Mouse (Mus musculus) limb, embryonic 14.5 days (tissue): ENCODE measurements around the gene Gzme. TPM values are rescaled to one million over a fixed set of nuclear protein-coding genes. Genes with fewer than 3 reads are reported as not detected.

ENCODE experiments used
- ATAC-seq: fragments of 200-750 bp; cut with Nextera tagmentation; 2 replicates; pipeline ENCODE4 v1.8.0; 2017; ENCODE audit warnings: low read depth, moderate number of reproducible peaks, moderate TSS enrichment; ENCODE audit not compliant: low FRiP score
- DNase-seq: peaks from one replicate; pipeline ENCODE4 v3.0.0-alpha.2; 2015; ENCODE audit warnings: low spot score
- H3K27ac ChIP-seq: fragments of 300-500 bp; sonication (generic); replicated peaks from 2 replicates; pipeline ENCODE4 v1.5.1; 2014; ENCODE audit warnings: low read depth, mild to moderate bottlenecking, low read length, moderate library complexity, mixed read lengths
- H3K27me3 ChIP-seq: fragments of 300-500 bp; sonication (generic); 2 replicates; pipeline ENCODE4 v1.6.1; 2014; ENCODE audit warnings: low read length, mixed read lengths; ENCODE audit not compliant: control insufficient read depth, insufficient read depth
- H3K36me3 ChIP-seq: fragments of 300-500 bp; sonication (generic); 2 replicates; pipeline ENCODE4 v1.6.1; 2014; ENCODE audit warnings: mild to moderate bottlenecking, low read length, moderate library complexity, mixed read lengths; ENCODE audit not compliant: control insufficient read depth, insufficient read depth
- H3K4me1 ChIP-seq: fragments of 300-500 bp; sonication (generic); 2 replicates; pipeline ENCODE4 v1.6.1; 2014; ENCODE audit warnings: antibody characterized with exemption, low read length, mixed read lengths; ENCODE audit not compliant: control insufficient read depth, insufficient read depth
- H3K4me2 ChIP-seq: fragments of 300-500 bp; sonication (generic); replicated peaks from 2 replicates; pipeline ENCODE4 v1.6.1; 2014; ENCODE audit warnings: low read depth, mild to moderate bottlenecking, low read length, moderate library complexity; ENCODE audit not compliant: severe bottlenecking
- H3K4me3 ChIP-seq: fragments of 300-500 bp; sonication (generic); replicated peaks from 2 replicates; pipeline ENCODE4 v1.5.1; 2014; ENCODE audit warnings: low read length
- H3K9ac ChIP-seq: fragments of 300-500 bp; sonication (generic); 2 replicates; pipeline ENCODE4 v1.6.1; 2014; ENCODE audit warnings: mild to moderate bottlenecking, low read depth, low read length, moderate library complexity; ENCODE audit not compliant: severe bottlenecking
- H3K9me3 ChIP-seq: fragments of 300-500 bp; sonication (generic); 2 replicates; pipeline ENCODE4 v1.6.1; 2016; ENCODE audit warnings: low read length; ENCODE audit not compliant: control insufficient read depth
- POLR2A ChIP-seq: fragments of 200-500 bp; IDR thresholded peaks from 2 replicates; pipeline ENCODE4 v1.8.0; 2012; ENCODE audit warnings: inconsistent platforms, mild to moderate bottlenecking, moderate library complexity, borderline replicate concordance; ENCODE audit not compliant: insufficient read depth, insufficient read length; ENCODE audit errors: extremely low read depth
- WGBS: fragments of 180-500 bp; shearing (Covaris S2); extraction: QIAGEN DNeasy Blood & Tissue Kit; methylation state at CpG from one replicate; pipeline ENCODE4 v1.1.7; 2014; 5-methylcytosine and 5-hydroxymethylcytosine counted together
- polyA plus RNA-seq, 2 experiments: library from polyadenylated mRNA; depleted of rRNA in 1 of 2; stranded (reverse) in 1 of 2; unstranded in 1 of 2; fragments of >200 nt; fragmentation: Nextera tagmentation in 1 of 2; extraction: Ambion mirVana in 1 of 2; gene quantifications; 2 replicates each; pipeline versions ENCODE4 v1.2.1 to v1.2.3; 2012 to 2014

The Gzme gene
- polyA plus RNA-seq, 2 experiments, result 0.09 to 0.28 TPM

DNA sequence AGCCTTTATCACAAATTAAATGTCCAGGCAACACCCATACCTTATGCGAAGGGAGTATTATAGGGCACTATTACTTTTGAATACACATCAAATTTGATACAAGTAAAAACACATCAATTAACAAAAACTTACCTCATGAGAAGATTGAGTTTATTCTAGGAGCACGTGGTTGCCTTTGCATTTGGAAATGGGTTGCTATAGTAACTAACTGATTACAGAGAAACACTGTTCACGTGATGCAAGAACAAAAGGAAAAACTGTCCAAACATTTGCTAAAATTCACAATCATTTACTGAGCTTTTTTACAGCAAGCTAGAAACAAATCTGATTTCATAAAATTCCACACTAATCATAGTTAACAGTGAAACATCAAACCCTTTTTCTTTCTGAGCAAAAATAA is 17.0 kb downstream of the Gzme start:
- no peak overlapping the region for H3K9ac ChIP-seq
- DNase-seq, result no peak
- no peaks in the 10 kb centered on the region for H3K9me3 ChIP-seq
- H3K4me2 ChIP-seq, result no peak overlapping the region
- ATAC-seq, result no peak
- TF ChIP-seq POLR2A, result no peak
- H3K4me1 ChIP-seq, result no peaks in the 10 kb centered on the region
- no peak overlapping the region for H3K4me3 ChIP-seq
- no peak overlapping the region for H3K27ac ChIP-seq
- H3K27me3 ChIP-seq, result no peaks in the 10 kb centered on the region
- 70% methylated on average over 3 of the region's 3 CpGs for WGBS
- no peaks in the 10 kb centered on the region for H3K36me3 ChIP-seq

DNA sequence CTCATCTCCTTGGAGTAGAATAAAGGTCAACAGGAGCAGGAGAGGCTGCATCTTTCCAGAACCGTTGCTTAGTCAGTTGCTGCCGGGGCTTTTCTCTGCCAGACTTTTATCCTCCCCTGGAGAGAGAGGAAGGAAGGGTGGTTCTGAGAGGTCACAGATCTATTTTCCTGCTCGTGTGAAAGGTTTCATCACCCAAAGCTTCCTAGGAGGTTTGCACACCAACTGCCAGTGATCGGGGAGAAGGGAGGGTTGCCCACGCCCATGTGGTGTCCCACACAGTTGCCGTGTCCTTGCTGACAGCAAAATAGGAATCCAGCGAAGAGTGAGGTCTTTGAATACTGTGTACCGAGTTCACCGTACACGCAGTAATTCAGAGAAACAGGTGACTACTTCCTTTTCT is 18.0 kb downstream of the Gzme start, which contains the start of gene Ctsg:
TSS of gene Ctsg (minus strand) at position 189 of the 400 bp plus-strand sequence.
- no peaks in the 10 kb centered on the region for H3K36me3 ChIP-seq
- no peak within 1 kb of the TSS for H3K27ac ChIP-seq
- ATAC-seq (no peak), DNase-seq (no peak)
- H3K27me3 ChIP-seq, result no peaks in the 10 kb centered on the region
- H3K9me3 ChIP-seq, result no peaks in the 10 kb centered on the region
- no peaks in the 10 kb centered on the region for H3K4me1 ChIP-seq
- H3K4me2 ChIP-seq, result no peak within 1 kb of the TSS
- TF ChIP-seq POLR2A, result no peak
- H3K4me3 ChIP-seq, result no peak within 1 kb of the TSS
- no peak within 1 kb of the TSS for H3K9ac ChIP-seq
- 78% methylated on average over 10 of the region's 10 CpGs for WGBS

DNA sequence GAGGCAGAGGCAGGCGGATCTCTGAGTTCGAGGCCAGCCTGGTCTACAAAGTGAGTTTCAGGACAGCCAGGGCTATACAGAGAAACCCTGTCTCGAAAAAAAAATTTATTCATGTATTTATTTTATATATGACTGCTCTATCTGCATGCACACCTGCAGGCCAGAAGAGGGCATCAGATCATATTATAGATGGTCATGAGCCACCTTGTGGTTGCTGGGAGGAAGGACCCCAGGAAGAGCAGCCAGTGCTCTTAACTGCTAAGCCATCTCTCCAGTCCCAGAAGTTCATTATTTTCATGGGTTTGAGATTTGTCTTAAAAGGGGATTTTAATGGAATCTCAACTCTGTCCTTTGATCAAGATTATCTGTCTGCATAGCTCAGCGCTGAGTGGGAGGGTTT is 21.5 kb downstream of the Gzme start:
- Histone ChIP-seq H3K36me3 (no peaks in the 10 kb centered on the region), H3K9ac (no peak overlapping the region), H3K4me1 (no peaks in the 10 kb centered on the region), H3K27ac (no peak overlapping the region), H3K27me3 (no peaks in the 10 kb centered on the region), H3K4me3 (no peak overlapping the region), H3K4me2 (no peak overlapping the region), H3K9me3 (no peaks in the 10 kb centered on the region)
- TF ChIP-seq POLR2A, result no peak
- 76% methylated on average over 4 of the region's 4 CpGs for WGBS
- DNase-seq (no peak), ATAC-seq (no peak)

DNA sequence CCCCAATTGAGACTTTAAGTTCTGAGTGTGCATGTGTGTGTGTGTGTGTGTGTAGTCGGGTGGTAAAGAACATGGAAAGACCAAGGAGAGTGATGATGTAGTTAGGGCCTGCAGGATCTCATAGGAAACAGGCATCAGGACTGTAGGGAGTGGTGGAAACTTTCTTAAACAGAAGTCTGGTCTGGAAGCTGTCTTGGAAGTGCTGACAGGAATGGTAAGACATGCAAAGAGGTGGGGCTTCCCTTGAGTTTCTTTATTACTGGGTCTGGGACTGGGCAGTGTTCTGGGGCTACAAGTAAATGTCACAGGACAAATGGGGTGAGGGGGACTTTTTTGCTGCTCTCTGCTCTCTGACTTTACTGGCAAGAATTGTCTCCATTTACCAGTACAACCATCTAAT is 22.8 kb downstream of the Gzme start:
- 84% methylated on average over 1 of the region's 1 CpGs for WGBS
- Histone ChIP-seq H3K36me3 (no peaks in the 10 kb centered on the region), H3K9ac (no peak overlapping the region), H3K9me3 (no peaks in the 10 kb centered on the region), H3K27ac (no peak overlapping the region), H3K27me3 (no peaks in the 10 kb centered on the region), H3K4me1 (no peaks in the 10 kb centered on the region), H3K4me2 (no peak overlapping the region), H3K4me3 (no peak overlapping the region)
- ATAC-seq (no peak), DNase-seq (no peak)
- no peak for TF ChIP-seq POLR2A

DNA sequence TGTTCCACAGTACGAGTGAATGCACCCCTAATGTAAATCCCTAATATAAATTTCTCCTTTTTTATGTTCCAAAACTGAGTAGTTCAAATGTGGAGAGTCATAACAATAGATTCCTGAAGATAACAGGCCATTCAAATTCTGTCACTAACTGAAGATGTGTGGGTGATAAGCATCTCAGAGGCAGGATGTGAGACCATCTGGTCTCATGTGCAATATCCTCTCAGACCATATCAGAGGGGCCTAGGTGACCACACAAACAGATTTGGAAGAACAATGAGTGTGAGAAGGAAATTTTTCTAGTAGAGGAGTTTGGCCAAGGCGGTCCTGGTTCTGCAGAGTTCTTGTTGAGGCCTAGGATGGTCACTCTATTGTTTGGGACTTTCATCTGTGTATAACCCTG is 27.1 kb downstream of the Gzme start:
- Histone ChIP-seq H3K36me3 (no peaks in the 10 kb centered on the region), H3K4me3 (no peak overlapping the region), H3K9me3 (no peaks in the 10 kb centered on the region), H3K4me2 (no peak overlapping the region), H3K9ac (no peak overlapping the region), H3K27ac (no peak overlapping the region), H3K4me1 (no peaks in the 10 kb centered on the region), H3K27me3 (no peaks in the 10 kb centered on the region)
- ATAC-seq (no peak), DNase-seq (no peak)
- WGBS, result 73% methylated on average over 2 of the region's 2 CpGs
- TF ChIP-seq POLR2A, result no peak

DNA sequence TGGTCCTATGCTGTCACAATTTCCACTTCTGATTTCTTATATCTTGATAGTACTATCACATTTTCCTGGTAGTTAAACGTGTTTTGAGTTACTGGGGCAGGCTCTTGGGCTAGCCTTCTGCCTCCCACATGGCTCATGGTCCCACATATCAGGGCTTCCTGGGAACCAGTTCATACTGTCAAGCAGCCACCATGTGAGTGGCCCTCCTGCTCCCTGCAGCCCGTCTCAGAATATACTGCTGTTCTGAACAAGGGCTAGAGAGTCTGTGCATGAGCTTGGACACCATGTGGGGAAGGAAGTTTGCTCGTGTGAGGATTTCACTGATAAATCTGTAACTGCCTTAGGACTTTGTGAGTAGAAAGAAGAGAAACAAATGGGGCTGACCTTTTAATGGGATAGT is 33.7 kb downstream of the Gzme start:
- TF ChIP-seq POLR2A, result no peak
- no peak overlapping the region for H3K4me3 ChIP-seq
- 75% methylated on average over 3 of the region's 3 CpGs for WGBS
- ATAC-seq (no peak), DNase-seq (no peak)
- H3K27me3 ChIP-seq, result no peaks in the 10 kb centered on the region
- no peaks in the 10 kb centered on the region for H3K9me3 ChIP-seq
- H3K4me2 ChIP-seq, result no peak overlapping the region
- no peaks in the 10 kb centered on the region for H3K4me1 ChIP-seq
- H3K36me3 ChIP-seq, result no peaks in the 10 kb centered on the region
- H3K27ac ChIP-seq, result no peak overlapping the region
- H3K9ac ChIP-seq, result no peak overlapping the region
